In the genomic region with DNA sequence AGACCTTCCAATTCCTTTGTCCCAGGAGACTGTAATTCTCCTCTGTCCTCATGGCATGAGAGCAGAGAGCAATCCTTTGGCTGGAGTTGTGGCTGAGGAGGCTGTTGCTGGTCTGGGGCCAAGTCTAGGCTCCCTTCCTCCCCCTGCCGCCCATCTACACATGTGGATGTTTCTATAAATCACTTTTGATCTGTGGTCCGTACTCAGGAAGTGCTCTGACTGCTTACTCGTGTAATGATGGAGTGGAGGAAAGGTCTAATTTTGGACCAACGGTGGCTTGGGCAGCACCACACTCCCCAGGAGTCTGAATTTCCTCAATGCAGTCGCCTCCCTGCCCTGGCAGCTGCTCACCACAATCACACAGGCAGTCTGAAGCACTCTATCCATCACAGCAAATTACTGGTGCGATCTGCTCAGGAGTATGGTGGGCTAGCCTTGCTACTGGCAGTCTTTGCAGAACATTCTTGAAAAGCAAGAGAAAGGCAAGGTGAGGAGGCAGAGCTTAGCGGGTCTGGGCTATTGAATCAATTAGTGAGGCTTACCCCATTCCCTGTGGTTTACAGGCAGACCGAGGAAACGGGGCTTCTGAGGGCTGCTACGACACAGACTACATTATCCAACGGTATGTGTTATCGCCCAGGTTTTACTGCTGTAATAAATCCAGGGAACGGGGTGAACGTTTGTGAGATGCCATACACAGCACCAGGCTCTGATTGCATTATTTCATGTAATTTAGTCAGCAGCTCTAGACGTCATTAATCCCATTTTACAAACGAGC, we compare ENCODE assay signal across 9 mouse cellular contexts.
A peak's percentile ranks its signal among the peaks of the same experiment; 100 is the strongest.
DNase-seq lines count a peak whose midpoint lies in the region; ATAC-seq and TF ChIP-seq lines count a peak whose summit lies in the region.
"Had no signal": no experiment of that assay in that cellular context is flagged by ENCODE, and none has a peak within 500 bp of the region (broad histone marks: within the 10 kb centered on the region; RNA-seq: fewer than 3 reads in every experiment).

No protein-coding gene starts in this region.

- H3K4me2 ChIP-seq in hindbrain, embryonic 15.5 days = no peak overlapping the region
- no peak overlapping the region for H3K4me2 ChIP-seq in hindbrain, embryonic 11.5 days (replicated peaks; ENCODE audit: low read depth, low read length)
- H3K4me2 ChIP-seq in stomach, embryonic 14.5 days (replicated peaks; ENCODE audit: low read depth, low read length) = no peak overlapping the region
- no peak overlapping the region for H3K4me2 ChIP-seq in stomach, postnatal 0 days (replicated peaks; ENCODE audit: low read depth)
- no peak overlapping the region for H3K4me2 ChIP-seq in stomach, embryonic 16.5 days (ENCODE audit: low read depth, low read length)

- no peak overlapping the region for H3K9ac ChIP-seq in hindbrain, embryonic 15.5 days
- H3K9ac ChIP-seq in hindbrain, embryonic 11.5 days (ENCODE audit: low read depth, low read length) = no peak overlapping the region
- H3K9ac ChIP-seq in stomach, embryonic 14.5 days (replicated peaks; ENCODE audit: low read depth, low read length) = no peak overlapping the region
- H3K9ac ChIP-seq in stomach, postnatal 0 days (ENCODE audit: low read length) = no peak overlapping the region
- H3K9ac ChIP-seq in stomach, embryonic 16.5 days (ENCODE audit: low read length) = no peak overlapping the region

- peak; percentile 49; the same call in 1 of the 2 replicates for ATAC-seq in hindbrain, embryonic 15.5 days (ENCODE audit: low FRiP score, low read depth)
- no peak for ATAC-seq in hindbrain, embryonic 11.5 days (ENCODE audit: low FRiP score)
- ATAC-seq in stomach, embryonic 14.5 days (ENCODE audit: insufficient number of reproducible peaks, insufficient read depth, low FRiP score, low read depth) = peak; percentile 23; the same call in 1 of the 2 replicates
- ATAC-seq in stomach, postnatal 0 days (ENCODE audit: low FRiP score, low TSS enrichment) = no peak
- peak; percentile 21; the same call in 1 of the 2 replicates for ATAC-seq in stomach, embryonic 16.5 days (ENCODE audit: insufficient read depth, low FRiP score)

- no peak for DNase-seq in hindbrain, embryonic 11.5 days (ENCODE audit: low spot score)
- no peak for DNase-seq in stomach, postnatal 0 days (ENCODE audit: low spot score)
- peak; percentile 78 for DNase-seq in limb, embryonic 10.5 days (ENCODE audit: low spot score)
- DNase-seq in layer of hippocampus, postnatal 14 days (ENCODE audit: low spot score in 2 of 2) = no peak
- DNase-seq in cerebellum, postnatal 4 days (ENCODE audit: low spot score in 2 of 2) = no peak
- DNase-seq: midbrain, embryonic 14.5 days had no signal

- no peaks in the 10 kb centered on the region for H3K27me3 ChIP-seq in hindbrain, embryonic 15.5 days
- no peaks in the 10 kb centered on the region for H3K27me3 ChIP-seq in hindbrain, embryonic 11.5 days (ENCODE audit: control insufficient read depth, insufficient read depth, low read length)
- no peaks in the 10 kb centered on the region for H3K27me3 ChIP-seq in stomach, embryonic 14.5 days (ENCODE audit: control insufficient read depth, insufficient read depth, low read length)
- no peaks in the 10 kb centered on the region for H3K27me3 ChIP-seq in stomach, postnatal 0 days (ENCODE audit: control insufficient read depth, insufficient read depth, low read length)
- peaks cover 6% of the 10 kb centered on the region; the same call in 1 of the 2 replicates for H3K27me3 ChIP-seq in limb, embryonic 10.5 days (ENCODE audit: low read depth, poor library complexity, severe bottlenecking)
- H3K27me3 ChIP-seq in stomach, embryonic 16.5 days (ENCODE audit: control insufficient read depth, insufficient read depth, low read length) = no peaks in the 10 kb centered on the region

- H3K9me3 ChIP-seq in hindbrain, embryonic 15.5 days = no peaks in the 10 kb centered on the region
- H3K9me3 ChIP-seq in hindbrain, embryonic 11.5 days (ENCODE audit: control insufficient read depth, low read length) = no peaks in the 10 kb centered on the region
- no peaks in the 10 kb centered on the region for H3K9me3 ChIP-seq in stomach, embryonic 14.5 days (ENCODE audit: control insufficient read depth, low read depth, low read length)
- H3K9me3 ChIP-seq in stomach, postnatal 0 days (ENCODE audit: control insufficient read depth, low read length) = no peaks in the 10 kb centered on the region
- H3K9me3 ChIP-seq in limb, embryonic 10.5 days (replicated peaks) = no peaks in the 10 kb centered on the region
- no peaks in the 10 kb centered on the region for H3K9me3 ChIP-seq in stomach, embryonic 16.5 days (replicated peaks; ENCODE audit: control insufficient read depth, low read length)

- 53% methylated on average over 16 of the region's 16 CpGs for WGBS in hindbrain, embryonic 15.5 days
- 73% methylated on average over 16 of the region's 16 CpGs for WGBS in hindbrain, embryonic 11.5 days
- 44% methylated on average over 16 of the region's 16 CpGs for WGBS in stomach, embryonic 14.5 days
- WGBS in stomach, postnatal 0 days = 53% methylated on average over 16 of the region's 16 CpGs
- 21% methylated on average over 16 of the region's 16 CpGs for WGBS in limb, embryonic 10.5 days
- 46% methylated on average over 16 of the region's 16 CpGs for WGBS in stomach, embryonic 16.5 days

- H3K27ac ChIP-seq in hindbrain, embryonic 15.5 days (replicated peaks) = no peak overlapping the region
- H3K27ac ChIP-seq in hindbrain, embryonic 11.5 days (ENCODE audit: low read depth, low read length) = no peak overlapping the region
- H3K27ac ChIP-seq in stomach, embryonic 14.5 days (ENCODE audit: low read length) = no peak overlapping the region
- H3K27ac ChIP-seq in stomach, postnatal 0 days (replicated peaks) = no peak overlapping the region
- H3K27ac ChIP-seq in limb, embryonic 10.5 days = peak overlapping the region; percentile 83
- no peak overlapping the region for H3K27ac ChIP-seq in stomach, embryonic 16.5 days (ENCODE audit: low read length)

- TF ChIP-seq CTCF in stomach, postnatal 0 days (IDR thresholded peaks at IDR 0.05; ENCODE audit: low read depth) = no peak

- H3K4me1 ChIP-seq in hindbrain, embryonic 15.5 days (replicated peaks) = no peaks in the 10 kb centered on the region
- H3K4me1 ChIP-seq in hindbrain, embryonic 11.5 days (replicated peaks; ENCODE audit: control insufficient read depth, insufficient read depth, low read length) = no peaks in the 10 kb centered on the region
- H3K4me1 ChIP-seq in stomach, embryonic 14.5 days (ENCODE audit: control insufficient read depth, insufficient read depth, low read length) = no peaks in the 10 kb centered on the region
- H3K4me1 ChIP-seq in stomach, postnatal 0 days (replicated peaks; ENCODE audit: control insufficient read depth, insufficient read depth) = no peaks in the 10 kb centered on the region
- peaks cover 33% of the 10 kb centered on the region for H3K4me1 ChIP-seq in limb, embryonic 10.5 days
- H3K4me1 ChIP-seq in stomach, embryonic 16.5 days (ENCODE audit: control insufficient read depth, insufficient read depth, low read length) = no peaks in the 10 kb centered on the region

- H3K4me3 ChIP-seq in hindbrain, embryonic 15.5 days = no peak overlapping the region
- no peak overlapping the region for H3K4me3 ChIP-seq in hindbrain, embryonic 11.5 days (ENCODE audit: low read depth, low read length)
- H3K4me3 ChIP-seq in stomach, embryonic 14.5 days (ENCODE audit: low read depth, low read length) = no peak overlapping the region
- no peak overlapping the region for H3K4me3 ChIP-seq in stomach, postnatal 0 days (ENCODE audit: low read depth, low read length)
- peak overlapping the region; percentile 6; the same call in 1 of the 2 replicates for H3K4me3 ChIP-seq in limb, embryonic 10.5 days
- H3K4me3 ChIP-seq in stomach, embryonic 16.5 days (replicated peaks; ENCODE audit: low read length) = no peak overlapping the region

- H3K36me3 ChIP-seq in hindbrain, embryonic 15.5 days = no peaks in the 10 kb centered on the region
- no peaks in the 10 kb centered on the region for H3K36me3 ChIP-seq in hindbrain, embryonic 11.5 days (ENCODE audit: control insufficient read depth, insufficient read depth, low read length)
- no peaks in the 10 kb centered on the region for H3K36me3 ChIP-seq in stomach, embryonic 14.5 days (ENCODE audit: control insufficient read depth, insufficient read depth, low read length)
- no peaks in the 10 kb centered on the region for H3K36me3 ChIP-seq in stomach, postnatal 0 days (ENCODE audit: control insufficient read depth, insufficient read depth, low read length)
- no peaks in the 10 kb centered on the region for H3K36me3 ChIP-seq in limb, embryonic 10.5 days
- H3K36me3 ChIP-seq in stomach, embryonic 16.5 days (ENCODE audit: control insufficient read depth, insufficient read depth, low read length) = no peaks in the 10 kb centered on the region

- no peak for TF ChIP-seq EP300 in stomach, postnatal 0 days (optimal IDR thresholded peaks at IDR 0.05)

Comparison
In these comparisons a context has a peak if more than half of its experiments do, and no peak if none do; other contexts are left out.
1. ATAC-seq: peak in hindbrain, embryonic 15.5 days (single experiment), stomach, embryonic 14.5 days (single experiment) and stomach, embryonic 16.5 days (single experiment); none in hindbrain, embryonic 11.5 days (single experiment) and stomach, postnatal 0 days (single experiment).